Mouse (Mus musculus) fat pad, adult 2 months (tissue): ENCODE results near the gene Praf2.

Source experiments
- DNase-seq: peaks from one replicate; pipeline ENCODE4 v3.0.0-alpha.2; 2011; ENCODE audit warnings: low read depth, low spot score; ENCODE audit errors: extremely low read depth

Gene Praf2

GRCm38 (mm10) chrX:7778450-7779244, 50.4 kb downstream of the Praf2 start:
- no peak for DNase-seq

- DNase-seq = no peak
Measured at GRCm38 (mm10) chrX:7779294-7779693, 51.1 kb downstream of the Praf2 start.
